Mouse (Mus musculus): ENCODE measurements around the gene Lrp5. TPM values are rescaled to one million over a fixed set of nuclear protein-coding genes. Genes with fewer than 3 reads are reported as not detected.

Gene Lrp5
- polyA plus RNA-seq, 1 experiment from 2014 or later: 3.6 TPM

- Histone ChIP-seq H3K4me3 (ENCODE audit: low read depth, low read length) (no peak overlapping the region), H3K27me3 (ENCODE audit: insufficient read depth, low read length) (no peaks in the 10 kb centered on the region), H3K4me1 (ENCODE audit: insufficient read depth) (peaks cover 32% of the 10 kb centered on the region), H3K4me2 (ENCODE audit: low read depth, low read length) (peak overlapping the region; percentile 29; the same call in 1 of the 2 replicates), H3K9ac (replicated peaks) (no peak overlapping the region), H3K27ac (ENCODE audit: low read depth) (peak overlapping the region; percentile 76), H3K9me3 (ENCODE audit: low read length) (no peaks in the 10 kb centered on the region), H3K36me3 (replicated peaks; ENCODE audit: insufficient read depth, low read length) (no peaks in the 10 kb centered on the region; the same call in 1 of the 2 replicates)
- DNase-seq: peak; percentile 38
- 61% methylated on average over 6 of the region's 6 CpGs for WGBS (ENCODE audit: insufficient replicate concordance)
- TF ChIP-seq EP300 (IDR thresholded peaks at IDR 0.05; ENCODE audit: low read depth) (no peak), CTCF (IDR thresholded peaks at IDR 0.05; ENCODE audit: low read depth) (no peak)
- ATAC-seq: peak; percentile 76
Observed at GRCm38 (mm10) chr19:3562752-3563151, 123.6 kb downstream of the Lrp5 start.

GRCm38 (mm10) chr19:3562298-3562697 is 124.1 kb downstream of the Lrp5 start:
- Histone ChIP-seq H3K36me3 (replicated peaks; ENCODE audit: insufficient read depth, low read length) (no peaks in the 10 kb centered on the region; the same call in 1 of the 2 replicates), H3K4me1 (ENCODE audit: insufficient read depth) (peaks cover 33% of the 10 kb centered on the region), H3K27me3 (ENCODE audit: insufficient read depth, low read length) (no peaks in the 10 kb centered on the region), H3K27ac (ENCODE audit: low read depth) (peak overlapping the region; percentile 76; the same call in 1 of the 2 replicates), H3K4me2 (ENCODE audit: low read depth, low read length) (no peak overlapping the region), H3K9me3 (ENCODE audit: low read length) (no peaks in the 10 kb centered on the region), H3K4me3 (ENCODE audit: low read depth, low read length) (no peak overlapping the region), H3K9ac (replicated peaks) (no peak overlapping the region)
- DNase-seq (no peak), ATAC-seq (no peak)
- no peak for TF ChIP-seq CTCF (IDR thresholded peaks at IDR 0.05; ENCODE audit: low read depth)
- TF ChIP-seq EP300 (IDR thresholded peaks at IDR 0.05; ENCODE audit: low read depth): no peak
- 84% methylated on average over 2 of the region's 2 CpGs for WGBS (ENCODE audit: insufficient replicate concordance)

- no peak overlapping the region for H3K4me2 ChIP-seq (ENCODE audit: low read depth, low read length)
- ATAC-seq: peak; percentile 88
- peak overlapping the region; percentile 53 for H3K27ac ChIP-seq (ENCODE audit: low read depth)
- no peaks in the 10 kb centered on the region for H3K9me3 ChIP-seq (ENCODE audit: low read length)
- WGBS (ENCODE audit: insufficient replicate concordance): 84% methylated on average over 2 of the region's 2 CpGs
- no peaks in the 10 kb centered on the region for H3K27me3 ChIP-seq (ENCODE audit: insufficient read depth, low read length)
- no peak for TF ChIP-seq EP300 (IDR thresholded peaks at IDR 0.05; ENCODE audit: low read depth)
- TF ChIP-seq CTCF (IDR thresholded peaks at IDR 0.05; ENCODE audit: low read depth): no peak
- no peaks in the 10 kb centered on the region for H3K36me3 ChIP-seq (replicated peaks; ENCODE audit: insufficient read depth, low read length)
- DNase-seq: no peak
- H3K4me1 ChIP-seq (ENCODE audit: insufficient read depth): peaks cover 16% of the 10 kb centered on the region
- H3K9ac ChIP-seq (replicated peaks): no peak overlapping the region
- no peak overlapping the region for H3K4me3 ChIP-seq (ENCODE audit: low read depth, low read length)
Observed at GRCm38 (mm10) chr19:3556169-3556827, 130.1 kb downstream of the Lrp5 start.

GRCm38 (mm10) chr19:3554785-3555184 is 131.6 kb downstream of the Lrp5 start:
- WGBS (ENCODE audit: insufficient replicate concordance): 87% methylated on average over 8 of the region's 8 CpGs
- H3K27ac ChIP-seq (ENCODE audit: low read depth): no peak overlapping the region
- no peak overlapping the region for H3K4me2 ChIP-seq (ENCODE audit: low read depth, low read length)
- DNase-seq (no peak), ATAC-seq (no peak)
- no peaks in the 10 kb centered on the region for H3K9me3 ChIP-seq (ENCODE audit: low read length)
- H3K9ac ChIP-seq (replicated peaks): no peak overlapping the region
- peaks cover 19% of the 10 kb centered on the region for H3K4me1 ChIP-seq (ENCODE audit: insufficient read depth)
- no peaks in the 10 kb centered on the region for H3K36me3 ChIP-seq (replicated peaks; ENCODE audit: insufficient read depth, low read length)
- H3K4me3 ChIP-seq (ENCODE audit: low read depth, low read length): no peak overlapping the region
- no peaks in the 10 kb centered on the region for H3K27me3 ChIP-seq (ENCODE audit: insufficient read depth, low read length)
- no peak for TF ChIP-seq EP300 (IDR thresholded peaks at IDR 0.05; ENCODE audit: low read depth)
- TF ChIP-seq CTCF (IDR thresholded peaks at IDR 0.05; ENCODE audit: low read depth): no peak

GRCm38 (mm10) chr19:3551573-3552159 is 134.7 kb downstream of the Lrp5 start:
- Histone ChIP-seq H3K4me2 (ENCODE audit: low read depth, low read length) (peak overlapping the region; percentile 29), H3K9me3 (ENCODE audit: low read length) (no peaks in the 10 kb centered on the region), H3K27ac (ENCODE audit: low read depth) (no peak overlapping the region), H3K9ac (replicated peaks) (no peak overlapping the region), H3K4me1 (ENCODE audit: insufficient read depth) (peaks cover 13% of the 10 kb centered on the region), H3K4me3 (ENCODE audit: low read depth, low read length) (no peak overlapping the region), H3K36me3 (replicated peaks; ENCODE audit: insufficient read depth, low read length) (peaks cover 5% of the 10 kb centered on the region; the same call in 1 of the 2 replicates), H3K27me3 (ENCODE audit: insufficient read depth, low read length) (no peaks in the 10 kb centered on the region)
- DNase-seq: peak; percentile 26
- no peak; the same call in 1 of the 2 replicates for ATAC-seq
- WGBS (ENCODE audit: insufficient replicate concordance): 51% methylated on average over 4 of the region's 4 CpGs
- TF ChIP-seq CTCF (IDR thresholded peaks at IDR 0.05; ENCODE audit: low read depth) (no peak), EP300 (IDR thresholded peaks at IDR 0.05; ENCODE audit: low read depth) (no peak)

GRCm38 (mm10) chr19:3550101-3550500 is 136.3 kb downstream of the Lrp5 start:
- peaks cover 25% of the 10 kb centered on the region for H3K4me1 ChIP-seq (ENCODE audit: insufficient read depth)
- no peak overlapping the region for H3K9ac ChIP-seq (replicated peaks)
- DNase-seq (no peak), ATAC-seq (no peak)
- no peak overlapping the region for H3K4me2 ChIP-seq (ENCODE audit: low read depth, low read length)
- peaks cover 5% of the 10 kb centered on the region; the same call in 1 of the 2 replicates for H3K36me3 ChIP-seq (replicated peaks; ENCODE audit: insufficient read depth, low read length)
- TF ChIP-seq EP300 (IDR thresholded peaks at IDR 0.05; ENCODE audit: low read depth): no peak
- TF ChIP-seq CTCF (IDR thresholded peaks at IDR 0.05; ENCODE audit: low read depth): no peak
- no peak overlapping the region for H3K27ac ChIP-seq (ENCODE audit: low read depth)
- H3K9me3 ChIP-seq (ENCODE audit: low read length): no peaks in the 10 kb centered on the region
- 87% methylated on average over 1 of the region's 1 CpGs for whole genome bisulfite sequencing (ENCODE audit: insufficient replicate concordance)
- no peaks in the 10 kb centered on the region for H3K27me3 ChIP-seq (ENCODE audit: insufficient read depth, low read length)
- no peak overlapping the region for H3K4me3 ChIP-seq (ENCODE audit: low read depth, low read length)
